Mouse (Mus musculus) kidney, postnatal 0 days (tissue): ENCODE data around the gene Loxl4. TPM values are rescaled to one million over a fixed set of nuclear protein-coding genes. Genes with fewer than 3 reads are reported as not detected.
A peak's percentile ranks its signal among the peaks of the same experiment; 100 is the strongest.

Experiments
- ATAC-seq: fragments of 200-750 bp; cut with Nextera tagmentation; replicated peaks from 2 replicates; pipeline ENCODE4 v1.8.0; 2017; ENCODE audit warnings: low read depth, moderate number of reproducible peaks, moderate TSS enrichment, moderate library complexity; ENCODE audit not compliant: low FRiP score
- DNase-seq: peaks from one replicate; pipeline ENCODE4 v3.0.0-alpha.2; 2016; ENCODE audit warnings: low spot score
- H3K27ac ChIP-seq: fragments of 300-500 bp; sonication (generic); 2 replicates; pipeline ENCODE4 v1.5.1; 2014; ENCODE audit warnings: mild to moderate bottlenecking
- H3K27me3 ChIP-seq: fragments of 300-500 bp; sonication (generic); 2 replicates; pipeline ENCODE4 v1.6.1; 2014; ENCODE audit warnings: low read length, mixed read lengths; ENCODE audit not compliant: insufficient read depth
- H3K36me3 ChIP-seq: fragments of 300-500 bp; sonication (generic); 2 replicates; pipeline ENCODE4 v1.6.1; 2014; ENCODE audit warnings: low read length, mixed read lengths; ENCODE audit not compliant: insufficient read depth
- H3K4me1 ChIP-seq: fragments of 300-500 bp; sonication (generic); replicated peaks from 2 replicates; pipeline ENCODE4 v1.6.1; 2014; ENCODE audit warnings: antibody characterized with exemption, low read length, mixed read lengths; ENCODE audit not compliant: insufficient read depth
- H3K4me2 ChIP-seq: fragments of 300-500 bp; sonication (generic); 2 replicates; pipeline ENCODE4 v1.6.1; 2014; ENCODE audit warnings: mild to moderate bottlenecking, low read length, moderate library complexity, mixed read lengths
- H3K4me3 ChIP-seq: fragments of 300-500 bp; sonication (generic); replicated peaks from 2 replicates; pipeline ENCODE4 v1.5.1; 2014; ENCODE audit warnings: low read depth, low read length
- H3K9ac ChIP-seq: fragments of 300-500 bp; sonication (generic); 2 replicates; pipeline ENCODE4 v1.6.1; 2014; ENCODE audit warnings: low read depth, low read length
- H3K9me3 ChIP-seq: fragments of 300-500 bp; sonication (generic); replicated peaks from 2 replicates; pipeline ENCODE4 v1.6.1; 2016; ENCODE audit warnings: low read length, inconsistent platforms, mixed read lengths
- CTCF ChIP-seq: IDR thresholded peaks from 2 replicates; pipeline ENCODE4 v1.5.1; 2016; ENCODE audit warnings: antibody characterized with exemption, low read depth, mild to moderate bottlenecking, moderate library complexity
- WGBS: fragments of 180-500 bp; shearing (Covaris S2); extraction: QIAGEN DNeasy Blood & Tissue Kit; methylation state at CpG from one replicate; pipeline ENCODE4 v1.1.7; 2014; 5-methylcytosine and 5-hydroxymethylcytosine counted together
- polyA plus RNA-seq: library from polyadenylated mRNA; unstranded; fragments of >200 nt; fragmentation: Nextera tagmentation; extraction: Ambion mirVana; gene quantifications from 2 replicates; pipeline ENCODE4 v1.2.1, GENCODE M21; 2015

Gene Loxl4
- polyA plus RNA-seq, 1 experiment from 2014 or later, result 1.2 TPM

DNA sequence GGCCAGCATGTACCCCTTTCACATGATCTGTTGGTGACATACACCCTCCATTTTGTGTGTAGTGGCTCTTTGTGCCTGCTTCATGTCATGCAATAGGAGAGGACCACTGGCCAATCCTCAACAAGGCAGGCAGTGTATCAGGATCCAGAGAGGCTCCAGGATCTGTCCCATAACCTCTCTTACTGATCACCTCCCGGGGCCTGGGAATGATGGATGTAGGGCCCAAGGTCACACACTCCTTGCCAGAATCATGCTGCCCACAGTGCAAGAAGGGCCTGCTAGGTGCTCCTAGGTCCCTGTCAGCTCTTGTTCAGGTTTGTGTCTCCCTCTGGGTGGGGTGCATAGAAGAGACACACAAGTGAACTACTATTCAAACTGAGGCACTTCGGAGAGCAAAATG, 44.7 kb upstream of the Loxl4 start:
- TF ChIP-seq CTCF, result no peak
- 71% methylated on average over 2 of the region's 2 CpGs for WGBS

DNA sequence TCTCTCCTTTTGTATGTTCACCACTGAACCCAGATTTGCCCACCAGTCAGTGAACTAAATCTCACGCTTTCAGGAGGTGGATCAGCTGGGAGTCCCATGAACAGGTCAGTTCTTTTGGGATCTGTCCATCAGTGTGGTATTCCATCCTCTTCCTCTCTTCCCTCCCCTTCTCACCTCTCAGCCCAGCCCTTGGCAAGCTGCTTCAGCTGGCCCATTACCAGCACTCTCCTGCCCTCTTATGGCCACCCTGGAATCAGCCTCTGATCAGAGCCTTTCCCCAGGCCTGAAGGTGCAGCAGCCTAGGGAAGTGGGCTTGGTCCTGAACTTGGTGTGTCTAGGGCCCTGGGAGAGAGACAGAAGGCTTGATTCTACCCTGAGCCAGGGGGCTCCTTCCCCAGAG, 42.4 kb upstream of the Loxl4 start:
- TF ChIP-seq CTCF, result peak; percentile 84
- ATAC-seq (no peak), DNase-seq (peak; percentile 80)
- no peaks in the 10 kb centered on the region for H3K27me3 ChIP-seq
- H3K4me3 ChIP-seq, result no peak overlapping the region
- H3K36me3 ChIP-seq, result no peaks in the 10 kb centered on the region
- no peaks in the 10 kb centered on the region for H3K9me3 ChIP-seq
- no peaks in the 10 kb centered on the region; the same call in 1 of the 2 replicates for H3K4me1 ChIP-seq
- H3K4me2 ChIP-seq, result no peak overlapping the region
- 42% methylated on average over 1 of the region's 1 CpGs for WGBS
- H3K27ac ChIP-seq, result no peak overlapping the region
- no peak overlapping the region for H3K9ac ChIP-seq

More for the DNA sequence above, 44.7 kb upstream of the Loxl4 start:
- H3K9me3 ChIP-seq, result no peaks in the 10 kb centered on the region
- H3K4me1 ChIP-seq, result no peaks in the 10 kb centered on the region; the same call in 1 of the 2 replicates
- no peak overlapping the region for H3K4me2 ChIP-seq
- no peak overlapping the region for H3K4me3 ChIP-seq
- no peak overlapping the region for H3K27ac ChIP-seq
- no peak overlapping the region for H3K9ac ChIP-seq
- DNase-seq (no peak), ATAC-seq (no peak)
- H3K27me3 ChIP-seq, result no peaks in the 10 kb centered on the region
- no peaks in the 10 kb centered on the region for H3K36me3 ChIP-seq

DNA sequence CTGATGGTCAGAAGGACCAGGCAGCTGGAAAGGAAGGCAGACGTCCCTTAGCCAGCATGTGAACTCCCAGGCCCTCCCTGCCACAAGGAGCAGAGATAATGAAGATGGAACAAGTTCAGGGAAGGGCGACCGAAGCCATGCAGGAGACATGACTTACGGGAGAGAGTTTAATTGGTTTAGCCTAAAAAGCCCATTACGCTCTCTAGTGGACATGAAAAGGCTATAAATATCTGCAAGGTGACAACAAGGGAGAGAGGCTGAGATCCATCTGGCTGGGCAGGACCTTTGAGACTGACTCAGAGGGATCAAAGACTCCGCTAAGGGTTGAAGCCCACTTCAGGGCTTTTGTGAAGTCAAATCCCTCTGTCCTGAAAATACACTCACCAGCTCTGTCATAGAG, 40.5 kb upstream of the Loxl4 start:
- Histone ChIP-seq H3K36me3 (no peaks in the 10 kb centered on the region), H3K4me2 (no peak overlapping the region), H3K27ac (no peak overlapping the region), H3K9ac (no peak overlapping the region), H3K4me1 (no peaks in the 10 kb centered on the region), H3K27me3 (no peaks in the 10 kb centered on the region), H3K4me3 (no peak overlapping the region), H3K9me3 (no peaks in the 10 kb centered on the region)
- DNase-seq, result peak; percentile 66
- peak; percentile 47 for TF ChIP-seq CTCF
- ATAC-seq, result no peak
- 14% methylated on average over 6 of the region's 6 CpGs for whole genome bisulfite sequencing

DNA sequence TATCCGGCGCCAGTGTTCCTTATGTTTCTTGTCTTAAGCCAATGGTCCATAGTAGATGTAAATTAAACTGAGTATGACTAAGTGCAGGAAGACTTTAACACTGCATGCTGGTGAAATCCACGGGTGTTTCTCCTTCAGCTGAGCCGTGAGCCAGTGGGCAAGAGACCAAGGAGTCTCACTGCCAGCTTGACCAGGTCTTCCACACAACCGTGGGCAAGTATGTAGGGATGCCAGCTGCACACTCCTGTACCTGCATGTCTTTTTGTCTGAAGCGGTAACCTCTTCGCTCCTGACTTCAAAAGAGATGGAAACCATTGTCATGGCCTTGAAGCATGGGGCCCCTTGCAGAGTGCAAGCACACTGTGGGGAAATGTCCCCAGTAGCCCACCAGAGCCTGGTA, 39.8 kb upstream of the Loxl4 start:
- no peaks in the 10 kb centered on the region for H3K27me3 ChIP-seq
- no peaks in the 10 kb centered on the region for H3K9me3 ChIP-seq
- 53% methylated on average over 7 of the region's 7 CpGs for WGBS
- H3K9ac ChIP-seq, result no peak overlapping the region
- ATAC-seq (no peak), DNase-seq (no peak)
- no peaks in the 10 kb centered on the region for H3K36me3 ChIP-seq
- no peak overlapping the region for H3K4me3 ChIP-seq
- no peak overlapping the region for H3K4me2 ChIP-seq
- no peak overlapping the region for H3K27ac ChIP-seq
- no peaks in the 10 kb centered on the region for H3K4me1 ChIP-seq
- no peak for TF ChIP-seq CTCF

DNA sequence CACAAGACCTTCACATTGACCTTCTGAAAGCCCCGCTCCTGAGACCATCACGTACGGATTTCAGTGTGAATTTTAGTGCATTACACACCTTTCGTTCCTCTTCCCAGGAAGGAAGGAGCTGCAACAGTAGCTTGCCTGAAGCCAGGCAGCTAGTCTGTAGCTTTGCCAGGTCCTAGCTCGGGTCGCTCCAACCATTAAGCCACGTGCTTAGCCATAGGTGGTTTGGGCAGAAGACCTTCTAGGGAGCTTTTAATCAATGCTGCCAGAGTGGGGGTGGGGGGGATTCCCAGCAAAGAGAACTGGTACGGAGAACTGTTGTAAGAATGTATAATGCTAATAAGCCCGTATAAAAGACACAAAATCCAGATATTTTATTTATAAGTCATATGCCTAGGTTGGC, 27.6 kb upstream of the Loxl4 start:
- WGBS, result 70% methylated on average over 9 of the region's 9 CpGs
- Histone ChIP-seq H3K4me1 (peaks cover 8% of the 10 kb centered on the region; the same call in 1 of the 2 replicates), H3K4me3 (no peak overlapping the region), H3K9ac (no peak overlapping the region), H3K27ac (no peak overlapping the region), H3K36me3 (no peaks in the 10 kb centered on the region), H3K4me2 (no peak overlapping the region), H3K9me3 (no peaks in the 10 kb centered on the region), H3K27me3 (no peaks in the 10 kb centered on the region)
- TF ChIP-seq CTCF, result no peak
- DNase-seq, result no peak
- no peak for ATAC-seq

- TF ChIP-seq CTCF, result no peak
- no peak overlapping the region for H3K27ac ChIP-seq
- ATAC-seq (no peak), DNase-seq (no peak)
- peaks cover 8% of the 10 kb centered on the region; the same call in 1 of the 2 replicates for H3K4me1 ChIP-seq
- H3K4me2 ChIP-seq, result no peak overlapping the region
- H3K9ac ChIP-seq, result no peak overlapping the region
- WGBS, result 42% methylated on average over 8 of the region's 8 CpGs
- no peaks in the 10 kb centered on the region for H3K36me3 ChIP-seq
- no peaks in the 10 kb centered on the region for H3K9me3 ChIP-seq
- H3K27me3 ChIP-seq, result no peaks in the 10 kb centered on the region
- H3K4me3 ChIP-seq, result no peak overlapping the region
Measured at GRCm38 (mm10) chr19:42639544-42639943, 26.9 kb upstream of the Loxl4 start.
